Mouse (Mus musculus): ENCODE data around the gene Olfr686. TPM values are rescaled to one million over a fixed set of nuclear protein-coding genes. Genes with fewer than 3 reads are reported as not detected.

Gene Olfr686
- polyA plus RNA-seq, 1 experiment from 2014 or later, result not detected

- no peaks in the 10 kb centered on the region for H3K36me3 ChIP-seq (ENCODE audit: control insufficient read depth, insufficient read depth, low read length)
- WGBS (ENCODE audit: insufficient replicate concordance), result 50% methylated on average over 1 of the region's 1 CpGs
- H3K9ac ChIP-seq (ENCODE audit: low read depth, low read length), result no peak overlapping the region
- no peak overlapping the region for H3K4me2 ChIP-seq
- H3K9me3 ChIP-seq (replicated peaks; ENCODE audit: control insufficient read depth, low read length), result no peaks in the 10 kb centered on the region
- H3K4me3 ChIP-seq (ENCODE audit: low read depth, low read length), result no peak overlapping the region
- H3K27ac ChIP-seq (ENCODE audit: low read depth, low read length), result no peak overlapping the region
- H3K4me1 ChIP-seq (ENCODE audit: control insufficient read depth, insufficient read depth, low read length), result no peaks in the 10 kb centered on the region
- no peaks in the 10 kb centered on the region for H3K27me3 ChIP-seq (ENCODE audit: control insufficient read depth, insufficient read depth, low read length)
- no peak for ATAC-seq (replicated peaks; ENCODE audit: insufficient number of reproducible peaks, low FRiP score, low TSS enrichment)
These were observed 7.5 kb upstream of the Olfr686 start for GRCm38 (mm10) chr7:105214761-105215160.

GRCm38 (mm10) chr7:105185912-105186311 is 21.4 kb downstream of the Olfr686 start, which contains the start of gene Olfr685:
TSS of gene Olfr685 (minus strand) at chr7:105186012.
- Histone ChIP-seq H3K27ac (ENCODE audit: low read depth, low read length) (no peak within 1 kb of the TSS), H3K9me3 (replicated peaks; ENCODE audit: control insufficient read depth, low read length) (no peaks in the 10 kb centered on the region), H3K4me3 (ENCODE audit: low read depth, low read length) (no peak within 1 kb of the TSS), H3K36me3 (ENCODE audit: control insufficient read depth, insufficient read depth, low read length) (no peaks in the 10 kb centered on the region), H3K9ac (ENCODE audit: low read depth, low read length) (no peak within 1 kb of the TSS), H3K4me2 (no peak within 1 kb of the TSS), H3K4me1 (ENCODE audit: control insufficient read depth, insufficient read depth, low read length) (no peaks in the 10 kb centered on the region), H3K27me3 (ENCODE audit: control insufficient read depth, insufficient read depth, low read length) (no peaks in the 10 kb centered on the region)
- 63% methylated on average over 1 of the region's 1 CpGs for WGBS (ENCODE audit: insufficient replicate concordance)
- no peak for ATAC-seq (replicated peaks; ENCODE audit: insufficient number of reproducible peaks, low FRiP score, low TSS enrichment)

- Histone ChIP-seq H3K27ac (ENCODE audit: low read depth, low read length) (no peak overlapping the region), H3K9me3 (replicated peaks; ENCODE audit: control insufficient read depth, low read length) (no peaks in the 10 kb centered on the region), H3K4me3 (ENCODE audit: low read depth, low read length) (no peak overlapping the region), H3K4me2 (no peak overlapping the region), H3K4me1 (ENCODE audit: control insufficient read depth, insufficient read depth, low read length) (no peaks in the 10 kb centered on the region), H3K27me3 (ENCODE audit: control insufficient read depth, insufficient read depth, low read length) (no peaks in the 10 kb centered on the region), H3K36me3 (ENCODE audit: control insufficient read depth, insufficient read depth, low read length) (no peaks in the 10 kb centered on the region), H3K9ac (ENCODE audit: low read depth, low read length) (no peak overlapping the region)
- no peak for ATAC-seq (replicated peaks; ENCODE audit: insufficient number of reproducible peaks, low FRiP score, low TSS enrichment)
- WGBS (ENCODE audit: insufficient replicate concordance), result 41% methylated on average over 4 of the region's 4 CpGs
These were observed 36.5 kb downstream of the Olfr686 start for GRCm38 (mm10) chr7:105170773-105171172.

- no peak within 1 kb of the TSS for H3K9ac ChIP-seq (ENCODE audit: low read depth, low read length)
- no peak within 1 kb of the TSS for H3K4me2 ChIP-seq
- no peak for ATAC-seq (replicated peaks; ENCODE audit: insufficient number of reproducible peaks, low FRiP score, low TSS enrichment)
- WGBS (ENCODE audit: insufficient replicate concordance), result 50% methylated on average over 1 of the region's 1 CpGs
- H3K4me3 ChIP-seq (ENCODE audit: low read depth, low read length), result no peak within 1 kb of the TSS
- no peaks in the 10 kb centered on the region for H3K4me1 ChIP-seq (ENCODE audit: control insufficient read depth, insufficient read depth, low read length)
- no peaks in the 10 kb centered on the region for H3K27me3 ChIP-seq (ENCODE audit: control insufficient read depth, insufficient read depth, low read length)
- no peak within 1 kb of the TSS for H3K27ac ChIP-seq (ENCODE audit: low read depth, low read length)
- H3K36me3 ChIP-seq (ENCODE audit: control insufficient read depth, insufficient read depth, low read length), result no peaks in the 10 kb centered on the region
- H3K9me3 ChIP-seq (replicated peaks; ENCODE audit: control insufficient read depth, low read length), result no peaks in the 10 kb centered on the region
These were observed 43.7 kb downstream of the Olfr686 start, which contains the start of gene Olfr684 for GRCm38 (mm10) chr7:105163553-105163952. TSS of gene Olfr684 (minus strand) at chr7:105163653.

Other genes starting within 250 kb of the Olfr686 start
- gene Olfr670, start 244.9 kb downstream of the Olfr686 start, polyA plus RNA-seq (2014; fragmentation: Nextera tagmentation; extraction: Ambion mirVana), result not detected in 2 replicates
- gene Olfr671, start 228.4 kb downstream of the Olfr686 start, polyA plus RNA-seq (2014; fragmentation: Nextera tagmentation; extraction: Ambion mirVana), result not detected in 2 replicates
- not detected in 2 replicates for gene Olfr672, start 205.5 kb downstream of the Olfr686 start, polyA plus RNA-seq (2014; fragmentation: Nextera tagmentation; extraction: Ambion mirVana)
- gene Olfr675, start 179.0 kb downstream of the Olfr686 start, polyA plus RNA-seq (2014; fragmentation: Nextera tagmentation; extraction: Ambion mirVana), result not detected in 2 replicates
- not detected in 2 replicates for gene Olfr676, start 174.8 kb downstream of the Olfr686 start, polyA plus RNA-seq (2014; fragmentation: Nextera tagmentation; extraction: Ambion mirVana)
- gene Olfr677, start 156.1 kb downstream of the Olfr686 start, polyA plus RNA-seq (2014; fragmentation: Nextera tagmentation; extraction: Ambion mirVana), result not detected in 2 replicates
- gene Olfr678, start 143.0 kb downstream of the Olfr686 start, polyA plus RNA-seq (2014; fragmentation: Nextera tagmentation; extraction: Ambion mirVana), result not detected in 2 replicates
- gene Olfr679, start 126.3 kb downstream of the Olfr686 start, polyA plus RNA-seq (2014; fragmentation: Nextera tagmentation; extraction: Ambion mirVana), result not detected in 2 replicates
- not detected in 2 replicates for gene Olfr680-ps1, start 114.7 kb downstream of the Olfr686 start, polyA plus RNA-seq (2014; fragmentation: Nextera tagmentation; extraction: Ambion mirVana)
- gene Olfr681, start 90.6 kb downstream of the Olfr686 start, polyA plus RNA-seq (2014; fragmentation: Nextera tagmentation; extraction: Ambion mirVana), result not detected in 2 replicates
- not detected in 2 replicates for gene Olfr683, start 60.5 kb downstream of the Olfr686 start, polyA plus RNA-seq (2014; fragmentation: Nextera tagmentation; extraction: Ambion mirVana)
- gene Olfr684, start 43.8 kb downstream of the Olfr686 start, polyA plus RNA-seq (2014; fragmentation: Nextera tagmentation; extraction: Ambion mirVana), result not detected in 2 replicates
- not detected in 2 replicates for gene Olfr685, start 21.5 kb downstream of the Olfr686 start, polyA plus RNA-seq (2014; fragmentation: Nextera tagmentation; extraction: Ambion mirVana)
- not detected in 2 replicates for gene Olfr688, start 80.6 kb upstream of the Olfr686 start, polyA plus RNA-seq (2014; fragmentation: Nextera tagmentation; extraction: Ambion mirVana)
- gene Olfr689, start 103.7 kb upstream of the Olfr686 start, polyA plus RNA-seq (2014; fragmentation: Nextera tagmentation; extraction: Ambion mirVana), result not detected in 2 replicates
- gene Olfr690, start 126.6 kb upstream of the Olfr686 start, polyA plus RNA-seq (2014; fragmentation: Nextera tagmentation; extraction: Ambion mirVana), result not detected in 2 replicates
- not detected in 2 replicates for gene Olfr691, start 134.8 kb upstream of the Olfr686 start, polyA plus RNA-seq (2014; fragmentation: Nextera tagmentation; extraction: Ambion mirVana)
- gene Olfr692, start 160.7 kb upstream of the Olfr686 start, polyA plus RNA-seq (2014; fragmentation: Nextera tagmentation; extraction: Ambion mirVana), result not detected in 2 replicates
- gene Gm5901, start 167.6 kb upstream of the Olfr686 start, polyA plus RNA-seq (2014; fragmentation: Nextera tagmentation; extraction: Ambion mirVana), result not detected in 2 replicates
- 29.7 and 30.6 TPM in 2 replicates for gene Fam160a2, start 192.6 kb upstream of the Olfr686 start, polyA plus RNA-seq (2014; fragmentation: Nextera tagmentation; extraction: Ambion mirVana)
- gene Cnga4, start 197.1 kb upstream of the Olfr686 start, polyA plus RNA-seq (2014; fragmentation: Nextera tagmentation; extraction: Ambion mirVana), result not detected in 2 replicates
- gene Cckbr, start 218.2 kb upstream of the Olfr686 start, polyA plus RNA-seq (2014; fragmentation: Nextera tagmentation; extraction: Ambion mirVana), result 0.16 TPM in 1 of 2 replicates, not detected in the other

All from heart, embryonic 11.5 days (tissue).